Mouse (Mus musculus) spleen, adult 2 months (tissue): ENCODE results near the gene Gm10715.
"Not testable (repeated sequence)": the region's sequence is repeated elsewhere in the genome, so short reads cannot be mapped to it uniquely, and the experiment has no call there.

ENCODE experiments used
- CTCF ChIP-seq: fragments of 200-500 bp; IDR thresholded peaks from 2 replicates; pipeline ENCODE4 v1.5.1; 2011; ENCODE audit warnings: mild to moderate bottlenecking, inconsistent platforms; ENCODE audit not compliant: insufficient read depth, insufficient read length, insufficient replicate concordance; ENCODE audit errors: extremely low read depth
- POLR2A ChIP-seq: fragments of 200-500 bp; IDR thresholded peaks from 2 replicates; pipeline ENCODE4 v1.6.1; 2011; ENCODE audit warnings: low read depth, low read length, inconsistent platforms

DNA sequence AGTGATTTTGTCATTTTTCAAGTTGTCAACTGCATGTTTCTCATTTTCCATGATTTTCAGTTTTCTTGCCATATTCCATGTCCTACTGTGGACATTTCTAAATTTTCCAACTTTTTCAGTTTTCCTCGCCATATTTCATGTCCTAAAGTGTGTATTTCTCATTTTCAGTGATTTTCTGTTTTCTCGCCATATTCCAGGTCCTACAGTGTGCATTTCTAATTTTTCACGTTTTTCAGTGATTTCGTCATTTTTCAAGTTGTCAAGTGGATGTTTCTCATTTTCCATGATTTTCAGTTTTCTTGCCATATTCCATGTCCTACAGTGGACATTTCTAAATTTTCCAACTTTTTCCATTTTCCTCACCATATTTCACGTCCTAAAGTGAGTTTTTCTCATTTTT, 30.5 kb upstream of the Gm10715 start:
- not testable (repeated sequence) for TF ChIP-seq CTCF, POLR2A
